Mouse (Mus musculus): ENCODE measurements around the gene Adcy3. TPM values are rescaled to one million over a fixed set of nuclear protein-coding genes. Genes with fewer than 3 reads are reported as not detected.

Adcy3 gene
- polyA plus RNA-seq, 1 experiment from 2014 or later = 4.8 TPM

GRCm38 (mm10) chr12:4162886-4163285, 30.0 kb downstream of the Adcy3 start:
- no peak for ATAC-seq (ENCODE audit: insufficient number of reproducible peaks, insufficient read depth, low FRiP score, low read depth)
- no peak overlapping the region for H3K9ac ChIP-seq (ENCODE audit: low read length)
- 53% methylated on average over 2 of the region's 2 CpGs for WGBS
- peaks cover 0 to 2% of the 10 kb centered on the region in 2 experiments; a peak in 1 of 4 replicates for H3K4me1 ChIP-seq (ENCODE audit: control insufficient read depth in 2 of 2, insufficient read depth in 2 of 2, low read length in 2 of 2)
- H3K27ac ChIP-seq (replicated peaks in 1 of 2; ENCODE audit: control insufficient read depth in 1 of 2, insufficient read depth in 1 of 2, low read depth in 2 of 2, low read length in 2 of 2) = no peak overlapping the region
- H3K36me3 ChIP-seq (ENCODE audit: control insufficient read depth, insufficient read depth, low read length) = no peaks in the 10 kb centered on the region
- H3K4me2 ChIP-seq (ENCODE audit: low read length) = no peak overlapping the region
- H3K27me3 ChIP-seq (ENCODE audit: control insufficient read depth, insufficient read depth, low read length) = no peaks in the 10 kb centered on the region
- H3K4me3 ChIP-seq (ENCODE audit: control insufficient read depth in 1 of 2, insufficient read depth in 1 of 2, low read depth in 1 of 2, low read length in 2 of 2) = no peak overlapping the region
- H3K9me3 ChIP-seq (ENCODE audit: control insufficient read depth, low read length) = no peaks in the 10 kb centered on the region

- no peak overlapping the region for H3K4me3 ChIP-seq (ENCODE audit: control insufficient read depth in 1 of 2, insufficient read depth in 1 of 2, low read depth in 1 of 2, low read length in 2 of 2)
- no peaks in the 10 kb centered on the region for H3K27me3 ChIP-seq (ENCODE audit: control insufficient read depth, insufficient read depth, low read length)
- H3K36me3 ChIP-seq (ENCODE audit: control insufficient read depth, insufficient read depth, low read length) = no peaks in the 10 kb centered on the region
- no peak overlapping the region for H3K9ac ChIP-seq (ENCODE audit: low read length)
- H3K27ac ChIP-seq (replicated peaks in 1 of 2; ENCODE audit: control insufficient read depth in 1 of 2, insufficient read depth in 1 of 2, low read depth in 2 of 2, low read length in 2 of 2) = no peak overlapping the region
- H3K4me1 ChIP-seq (ENCODE audit: control insufficient read depth in 2 of 2, insufficient read depth in 2 of 2, low read length in 2 of 2) = no peaks in the 10 kb centered on the region
- no peak for ATAC-seq (ENCODE audit: insufficient number of reproducible peaks, insufficient read depth, low FRiP score, low read depth)
- no peak overlapping the region for H3K4me2 ChIP-seq (ENCODE audit: low read length)
- WGBS = 74% methylated on average over 3 of the region's 3 CpGs
- H3K9me3 ChIP-seq (ENCODE audit: control insufficient read depth, low read length) = no peaks in the 10 kb centered on the region
Measured at GRCm38 (mm10) chr12:4166970-4167369, 34.1 kb downstream of the Adcy3 start.

DNA sequence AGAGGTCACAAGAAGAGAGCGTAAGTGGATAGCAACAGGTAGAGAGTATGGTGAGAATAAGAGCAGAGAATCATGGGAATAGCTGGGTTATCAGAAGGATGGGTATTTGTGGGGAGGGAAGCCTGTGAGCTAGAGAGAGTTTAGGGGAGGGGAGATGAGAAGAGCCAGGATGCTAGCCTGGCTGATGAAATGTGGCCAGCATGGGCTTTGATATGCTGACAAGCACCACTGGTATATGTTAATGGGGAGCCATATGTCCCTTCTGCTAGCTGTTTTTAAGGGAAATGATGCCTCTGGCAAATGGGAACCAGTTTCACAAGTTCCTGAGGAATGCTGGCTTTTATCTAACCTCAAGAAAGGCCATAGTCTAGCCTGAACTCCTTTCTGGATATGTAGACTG, 36.2 kb downstream of the Adcy3 start:
- Histone ChIP-seq H3K4me2 (ENCODE audit: low read length) (no peak overlapping the region), H3K4me1 (ENCODE audit: control insufficient read depth in 2 of 2, insufficient read depth in 2 of 2, low read length in 2 of 2) (no peaks in the 10 kb centered on the region), H3K9ac (ENCODE audit: low read length) (no peak overlapping the region), H3K27ac (replicated peaks in 1 of 2; ENCODE audit: control insufficient read depth in 1 of 2, insufficient read depth in 1 of 2, low read depth in 2 of 2, low read length in 2 of 2) (no peak overlapping the region), H3K36me3 (ENCODE audit: control insufficient read depth, insufficient read depth, low read length) (no peaks in the 10 kb centered on the region), H3K27me3 (ENCODE audit: control insufficient read depth, insufficient read depth, low read length) (no peaks in the 10 kb centered on the region), H3K9me3 (ENCODE audit: control insufficient read depth, low read length) (no peaks in the 10 kb centered on the region), H3K4me3 (ENCODE audit: control insufficient read depth in 1 of 2, insufficient read depth in 1 of 2, low read depth in 1 of 2, low read length in 2 of 2) (no peak overlapping the region)
- ATAC-seq (ENCODE audit: insufficient number of reproducible peaks, insufficient read depth, low FRiP score, low read depth) = no peak
- 96% methylated on average over 1 of the region's 1 CpGs for WGBS

- Histone ChIP-seq H3K27me3 (ENCODE audit: control insufficient read depth, insufficient read depth, low read length) (no peaks in the 10 kb centered on the region), H3K27ac (replicated peaks in 1 of 2; ENCODE audit: control insufficient read depth in 1 of 2, insufficient read depth in 1 of 2, low read depth in 2 of 2, low read length in 2 of 2) (no peak overlapping the region), H3K36me3 (ENCODE audit: control insufficient read depth, insufficient read depth, low read length) (no peaks in the 10 kb centered on the region), H3K9me3 (ENCODE audit: control insufficient read depth, low read length) (no peaks in the 10 kb centered on the region), H3K4me2 (ENCODE audit: low read length) (no peak overlapping the region), H3K4me1 (ENCODE audit: control insufficient read depth in 2 of 2, insufficient read depth in 2 of 2, low read length in 2 of 2) (no peaks in the 10 kb centered on the region), H3K4me3 (ENCODE audit: control insufficient read depth in 1 of 2, insufficient read depth in 1 of 2, low read depth in 1 of 2, low read length in 2 of 2) (no peak overlapping the region), H3K9ac (ENCODE audit: low read length) (no peak overlapping the region)
- no peak for ATAC-seq (ENCODE audit: insufficient number of reproducible peaks, insufficient read depth, low FRiP score, low read depth)
- WGBS = 88% methylated on average over 5 of the region's 5 CpGs
Measured at GRCm38 (mm10) chr12:4169622-4170021, 36.7 kb downstream of the Adcy3 start.

DNA sequence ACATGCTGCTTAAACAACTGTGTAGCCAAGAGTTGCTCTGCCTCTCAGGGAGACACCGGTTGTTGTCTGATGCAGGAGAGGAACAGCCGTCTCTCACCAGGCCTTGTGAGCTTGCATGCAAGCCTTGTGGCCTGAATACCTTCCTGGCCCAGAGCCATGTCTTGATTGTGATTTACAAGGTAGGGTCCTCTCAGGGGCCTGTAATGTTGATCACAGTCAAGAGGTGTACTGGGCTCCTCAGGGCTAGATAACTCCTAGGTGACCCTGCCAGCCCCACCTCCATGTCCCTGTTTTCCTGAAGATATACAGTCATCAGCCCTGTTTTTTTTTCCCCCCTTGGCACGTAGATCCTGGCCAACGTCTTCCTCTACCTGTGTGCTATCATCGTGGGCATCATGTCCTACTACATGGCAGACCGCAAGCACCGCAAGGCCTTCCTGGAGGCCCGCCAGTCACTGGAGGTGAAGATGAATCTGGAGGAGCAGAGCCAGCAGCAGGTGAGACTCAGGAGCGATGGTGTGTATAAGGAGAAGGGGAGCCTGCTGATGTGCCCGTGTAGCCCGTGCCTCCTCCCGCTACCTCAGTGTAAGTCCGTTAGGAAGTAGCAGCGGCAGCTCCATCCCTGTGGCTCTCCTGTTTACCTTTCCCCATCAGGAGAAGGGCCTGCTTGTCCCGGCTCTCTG, 40.3 kb downstream of the Adcy3 start:
- Histone ChIP-seq H3K4me2 (ENCODE audit: low read length) (no peak overlapping the region), H3K4me3 (ENCODE audit: control insufficient read depth in 1 of 2, insufficient read depth in 1 of 2, low read depth in 1 of 2, low read length in 2 of 2) (no peak overlapping the region), H3K9ac (ENCODE audit: low read length) (no peak overlapping the region), H3K27me3 (ENCODE audit: control insufficient read depth, insufficient read depth, low read length) (no peaks in the 10 kb centered on the region), H3K4me1 (ENCODE audit: control insufficient read depth in 2 of 2, insufficient read depth in 2 of 2, low read length in 2 of 2) (no peaks in the 10 kb centered on the region), H3K27ac (replicated peaks in 1 of 2; ENCODE audit: control insufficient read depth in 1 of 2, insufficient read depth in 1 of 2, low read depth in 2 of 2, low read length in 2 of 2) (no peak overlapping the region), H3K9me3 (ENCODE audit: control insufficient read depth, low read length) (no peaks in the 10 kb centered on the region), H3K36me3 (ENCODE audit: control insufficient read depth, insufficient read depth, low read length) (no peaks in the 10 kb centered on the region)
- WGBS = 85% methylated on average over 15 of the region's 15 CpGs
- no peak for ATAC-seq (ENCODE audit: insufficient number of reproducible peaks, insufficient read depth, low FRiP score, low read depth)

- H3K27me3 ChIP-seq (ENCODE audit: control insufficient read depth, insufficient read depth, low read length) = no peaks in the 10 kb centered on the region
- no peaks in the 10 kb centered on the region for H3K36me3 ChIP-seq (ENCODE audit: control insufficient read depth, insufficient read depth, low read length)
- no peaks in the 10 kb centered on the region for H3K9me3 ChIP-seq (ENCODE audit: control insufficient read depth, low read length)
- WGBS = 65% methylated on average over 5 of the region's 5 CpGs
- H3K27ac ChIP-seq (replicated peaks in 1 of 2; ENCODE audit: control insufficient read depth in 1 of 2, insufficient read depth in 1 of 2, low read depth in 2 of 2, low read length in 2 of 2) = no peak overlapping the region
- H3K9ac ChIP-seq (ENCODE audit: low read length) = no peak overlapping the region
- H3K4me1 ChIP-seq (ENCODE audit: control insufficient read depth in 2 of 2, insufficient read depth in 2 of 2, low read length in 2 of 2) = no peaks in the 10 kb centered on the region
- no peak overlapping the region for H3K4me2 ChIP-seq (ENCODE audit: low read length)
- no peak overlapping the region for H3K4me3 ChIP-seq (ENCODE audit: control insufficient read depth in 1 of 2, insufficient read depth in 1 of 2, low read depth in 1 of 2, low read length in 2 of 2)
- ATAC-seq (ENCODE audit: insufficient number of reproducible peaks, insufficient read depth, low FRiP score, low read depth) = no peak
Measured at GRCm38 (mm10) chr12:4178839-4179238, 45.9 kb downstream of the Adcy3 start.

DNA sequence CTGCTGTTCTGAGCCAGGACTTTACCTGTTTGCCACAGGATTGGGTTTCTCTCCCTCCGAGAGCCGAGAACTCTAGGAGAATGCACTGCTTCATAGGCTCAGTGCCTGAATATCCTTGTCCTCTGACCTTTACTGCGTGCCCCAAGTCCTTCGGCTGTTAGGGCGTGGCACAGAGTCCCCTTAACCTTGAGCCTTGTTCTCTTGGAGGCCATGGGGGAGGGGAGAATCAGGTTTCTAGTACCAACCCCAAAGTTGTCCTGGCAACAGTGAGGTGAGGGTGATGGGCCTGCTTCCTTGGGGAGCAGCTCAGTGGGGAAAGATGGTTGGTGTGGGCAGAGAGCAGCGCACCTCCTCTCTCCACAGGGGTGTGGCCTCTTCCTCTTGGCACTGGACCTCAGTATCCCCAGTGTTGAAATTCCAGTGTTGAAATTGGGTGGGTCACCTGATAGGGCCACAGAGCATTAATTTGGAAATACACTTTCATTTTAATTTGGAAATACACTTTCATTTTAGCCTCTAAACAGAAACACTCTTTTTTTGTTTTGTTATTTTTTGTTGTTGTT, 46.8 kb downstream of the Adcy3 start:
- 75% methylated on average over 6 of the region's 6 CpGs for WGBS
- no peaks in the 10 kb centered on the region for H3K9me3 ChIP-seq (ENCODE audit: control insufficient read depth, low read length)
- H3K4me2 ChIP-seq (ENCODE audit: low read length) = no peak overlapping the region
- H3K27ac ChIP-seq (replicated peaks in 1 of 2; ENCODE audit: control insufficient read depth in 1 of 2, insufficient read depth in 1 of 2, low read depth in 2 of 2, low read length in 2 of 2) = no peak overlapping the region
- no peaks in the 10 kb centered on the region for H3K36me3 ChIP-seq (ENCODE audit: control insufficient read depth, insufficient read depth, low read length)
- no peaks in the 10 kb centered on the region for H3K4me1 ChIP-seq (ENCODE audit: control insufficient read depth in 2 of 2, insufficient read depth in 2 of 2, low read length in 2 of 2)
- H3K4me3 ChIP-seq (ENCODE audit: control insufficient read depth in 1 of 2, insufficient read depth in 1 of 2, low read depth in 1 of 2, low read length in 2 of 2) = no peak overlapping the region
- H3K9ac ChIP-seq (ENCODE audit: low read length) = no peak overlapping the region
- ATAC-seq (ENCODE audit: insufficient number of reproducible peaks, insufficient read depth, low FRiP score, low read depth) = no peak
- no peaks in the 10 kb centered on the region for H3K27me3 ChIP-seq (ENCODE audit: control insufficient read depth, insufficient read depth, low read length)

- Histone ChIP-seq H3K36me3 (ENCODE audit: control insufficient read depth, insufficient read depth, low read length) (no peaks in the 10 kb centered on the region), H3K9ac (ENCODE audit: low read length) (no peak overlapping the region), H3K4me1 (ENCODE audit: control insufficient read depth in 2 of 2, insufficient read depth in 2 of 2, low read length in 2 of 2) (no peaks in the 10 kb centered on the region), H3K9me3 (ENCODE audit: control insufficient read depth, low read length) (no peaks in the 10 kb centered on the region), H3K27ac (replicated peaks in 1 of 2; ENCODE audit: control insufficient read depth in 1 of 2, insufficient read depth in 1 of 2, low read depth in 2 of 2, low read length in 2 of 2) (no peak overlapping the region), H3K4me2 (ENCODE audit: low read length) (no peak overlapping the region), H3K27me3 (ENCODE audit: control insufficient read depth, insufficient read depth, low read length) (no peaks in the 10 kb centered on the region), H3K4me3 (ENCODE audit: control insufficient read depth in 1 of 2, insufficient read depth in 1 of 2, low read depth in 1 of 2, low read length in 2 of 2) (no peak overlapping the region)
- ATAC-seq (ENCODE audit: insufficient number of reproducible peaks, insufficient read depth, low FRiP score, low read depth) = no peak
- WGBS = 59% methylated on average over 3 of the region's 3 CpGs
Measured at GRCm38 (mm10) chr12:4180507-4180906, 47.6 kb downstream of the Adcy3 start.

All from heart, embryonic 14.5 days (tissue).